Mouse (Mus musculus) brain, adult 2 months (tissue): ENCODE measurements around the gene Vmn1r107.
"Not testable (repeated sequence)": the region's sequence is repeated elsewhere in the genome, so short reads cannot be mapped to it uniquely, and the experiment has no call there.

ENCODE experiments used
- DNase-seq: peaks from one replicate; pipeline ENCODE4 v3.0.0; 2011; ENCODE audit warnings: low read depth, low spot score

The Vmn1r107 gene

DNA sequence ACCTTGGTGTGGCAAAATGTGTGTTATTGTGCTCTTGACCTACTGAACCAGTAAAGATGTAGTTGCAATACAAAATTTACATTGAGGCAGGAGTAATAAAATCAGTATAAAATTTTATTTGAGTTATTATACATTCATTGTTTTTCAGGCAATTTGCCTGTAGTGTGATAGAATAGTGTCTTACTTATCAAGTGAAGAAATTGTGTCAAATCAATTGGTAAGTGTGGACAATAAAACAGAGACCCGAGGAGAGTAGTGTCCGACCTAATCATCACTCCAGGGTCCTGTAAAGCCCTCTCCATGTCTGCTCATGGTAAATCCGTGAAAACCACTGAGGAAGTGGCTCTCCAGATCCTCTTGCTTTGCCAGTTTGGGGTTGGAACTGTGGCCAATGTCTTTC lies at the start of gene Vmn1r107:
TSS of gene Vmn1r107 (plus strand) at position 301 of the 400 bp plus-strand sequence.
- DNase-seq, result not testable (repeated sequence)

GRCm38 (mm10) chr7:20703116-20703515 lies 34.4 kb downstream of the Vmn1r107 start, which contains the start of gene Vmn1r111:
Gene Vmn1r111, minus strand, starts transcription at chr7:20703216.
- DNase-seq, result not testable (repeated sequence)
